Mouse (Mus musculus): ENCODE measurements at regions not wholly inside any gene's neighbourhood (a gene's known extent, or its start where the extent isn't known, plus 50 kb on each side); places are given as distances from the start of the nearest gene placed in this dataset.

GRCm38 (mm10) chr12:70628384-70629365, 175.8 kb downstream of the Tmx1 start:
- Histone ChIP-seq H3K4me3 (ENCODE audit: insufficient read depth, low read depth, low read length) (no peak overlapping the region), H3K4me1 (ENCODE audit: control insufficient read depth, insufficient read depth, insufficient read length, low read length) (no peaks in the 10 kb centered on the region), H3K27ac (replicated peaks; ENCODE audit: low read depth, low read length) (no peak overlapping the region)

GRCm38 (mm10) chr12:70629371-70629770, 176.5 kb downstream of the Tmx1 start:
- H3K27ac ChIP-seq (replicated peaks; ENCODE audit: low read depth, low read length), result no peak overlapping the region
- H3K4me3 ChIP-seq (ENCODE audit: insufficient read depth, low read depth, low read length), result no peak overlapping the region
- no peaks in the 10 kb centered on the region for H3K4me1 ChIP-seq (ENCODE audit: control insufficient read depth, insufficient read depth, insufficient read length, low read length)

GRCm38 (mm10) chr12:70631281-70631680, 178.4 kb downstream of the Tmx1 start:
- Histone ChIP-seq H3K4me3 (ENCODE audit: insufficient read depth, low read depth, low read length) (no peak overlapping the region), H3K27ac (replicated peaks; ENCODE audit: low read depth, low read length) (no peak overlapping the region), H3K4me1 (ENCODE audit: control insufficient read depth, insufficient read depth, insufficient read length, low read length) (no peaks in the 10 kb centered on the region)

GRCm38 (mm10) chr12:70633194-70633593, 180.3 kb downstream of the Tmx1 start:
- no peak overlapping the region for H3K4me3 ChIP-seq (ENCODE audit: insufficient read depth, low read depth, low read length)

GRCm38 (mm10) chr12:70633622-70634365, 180.9 kb downstream of the Tmx1 start:
- H3K4me1 ChIP-seq (ENCODE audit: control insufficient read depth, insufficient read depth, insufficient read length, low read length), result no peaks in the 10 kb centered on the region
- H3K27ac ChIP-seq (replicated peaks; ENCODE audit: low read depth, low read length), result no peak overlapping the region
- H3K4me3 ChIP-seq (ENCODE audit: insufficient read depth, low read depth, low read length), result no peak overlapping the region

More at GRCm38 (mm10) chr12:70633194-70633593, 180.3 kb downstream of the Tmx1 start:
- H3K4me1 ChIP-seq (ENCODE audit: control insufficient read depth, insufficient read depth, insufficient read length, low read length), result no peaks in the 10 kb centered on the region
- H3K27ac ChIP-seq (replicated peaks; ENCODE audit: low read depth, low read length), result no peak overlapping the region

- no peak overlapping the region for H3K4me3 ChIP-seq (ENCODE audit: insufficient read depth, low read depth, low read length)
- H3K27ac ChIP-seq (replicated peaks; ENCODE audit: low read depth, low read length), result no peak overlapping the region
- no peaks in the 10 kb centered on the region for H3K4me1 ChIP-seq (ENCODE audit: control insufficient read depth, insufficient read depth, insufficient read length, low read length)
These were observed 183.1 kb downstream of the Tmx1 start for GRCm38 (mm10) chr12:70635997-70636396.

GRCm38 (mm10) chr12:70640186-70640585, 185.1 kb upstream of the Frmd6 start:
- Histone ChIP-seq H3K4me1 (ENCODE audit: control insufficient read depth, insufficient read depth, insufficient read length, low read length) (no peaks in the 10 kb centered on the region), H3K27ac (replicated peaks; ENCODE audit: low read depth, low read length) (no peak overlapping the region), H3K4me3 (ENCODE audit: insufficient read depth, low read depth, low read length) (no peak overlapping the region)

GRCm38 (mm10) chr12:70644910-70645309, 180.4 kb upstream of the Frmd6 start:
- H3K27ac ChIP-seq (replicated peaks; ENCODE audit: low read depth, low read length), result no peak overlapping the region
- no peak overlapping the region for H3K4me3 ChIP-seq (ENCODE audit: insufficient read depth, low read depth, low read length)
- H3K4me1 ChIP-seq (ENCODE audit: control insufficient read depth, insufficient read depth, insufficient read length, low read length), result no peaks in the 10 kb centered on the region

GRCm38 (mm10) chr12:70645407-70645806, 179.9 kb upstream of the Frmd6 start:
- no peaks in the 10 kb centered on the region for H3K4me1 ChIP-seq (ENCODE audit: control insufficient read depth, insufficient read depth, insufficient read length, low read length)
- H3K27ac ChIP-seq (replicated peaks; ENCODE audit: low read depth, low read length), result no peak overlapping the region
- H3K4me3 ChIP-seq (ENCODE audit: insufficient read depth, low read depth, low read length), result no peak overlapping the region

GRCm38 (mm10) chr12:70647516-70647915, 177.8 kb upstream of the Frmd6 start:
- Histone ChIP-seq H3K27ac (replicated peaks; ENCODE audit: low read depth, low read length) (no peak overlapping the region), H3K4me1 (ENCODE audit: control insufficient read depth, insufficient read depth, insufficient read length, low read length) (no peaks in the 10 kb centered on the region)

GRCm38 (mm10) chr12:70648179-70648811, 177.0 kb upstream of the Frmd6 start:
- Histone ChIP-seq H3K27ac (replicated peaks; ENCODE audit: low read depth, low read length) (no peak overlapping the region), H3K4me3 (ENCODE audit: insufficient read depth, low read depth, low read length) (no peak overlapping the region), H3K4me1 (ENCODE audit: control insufficient read depth, insufficient read depth, insufficient read length, low read length) (no peaks in the 10 kb centered on the region)

More at GRCm38 (mm10) chr12:70647516-70647915, 177.8 kb upstream of the Frmd6 start:
- no peak overlapping the region for H3K4me3 ChIP-seq (ENCODE audit: insufficient read depth, low read depth, low read length)

- H3K27ac ChIP-seq (replicated peaks; ENCODE audit: low read depth, low read length), result no peak overlapping the region
- no peaks in the 10 kb centered on the region for H3K4me1 ChIP-seq (ENCODE audit: control insufficient read depth, insufficient read depth, insufficient read length, low read length)
- H3K4me3 ChIP-seq (ENCODE audit: insufficient read depth, low read depth, low read length), result no peak overlapping the region
These were observed 176.5 kb upstream of the Frmd6 start for GRCm38 (mm10) chr12:70648812-70649188.

GRCm38 (mm10) chr12:70649691-70650090, 175.6 kb upstream of the Frmd6 start:
- Histone ChIP-seq H3K27ac (replicated peaks; ENCODE audit: low read depth, low read length) (no peak overlapping the region), H3K4me1 (ENCODE audit: control insufficient read depth, insufficient read depth, insufficient read length, low read length) (no peaks in the 10 kb centered on the region), H3K4me3 (ENCODE audit: insufficient read depth, low read depth, low read length) (no peak overlapping the region)

GRCm38 (mm10) chr12:70650470-70650869, 174.8 kb upstream of the Frmd6 start:
- Histone ChIP-seq H3K4me1 (ENCODE audit: control insufficient read depth, insufficient read depth, insufficient read length, low read length) (no peaks in the 10 kb centered on the region; the same call in 1 of the 2 replicates), H3K4me3 (ENCODE audit: insufficient read depth, low read depth, low read length) (no peak overlapping the region), H3K27ac (replicated peaks; ENCODE audit: low read depth, low read length) (no peak overlapping the region)

GRCm38 (mm10) chr12:70652751-70653150, 172.6 kb upstream of the Frmd6 start:
- Histone ChIP-seq H3K4me1 (ENCODE audit: control insufficient read depth, insufficient read depth, insufficient read length, low read length) (no peaks in the 10 kb centered on the region; the same call in 1 of the 2 replicates), H3K4me3 (ENCODE audit: insufficient read depth, low read depth, low read length) (no peak overlapping the region), H3K27ac (replicated peaks; ENCODE audit: low read depth, low read length) (no peak overlapping the region)
